Mouse (Mus musculus) embryonic facial prominence, embryonic 10.5 days (tissue): ENCODE results near the gene Ptpre. TPM values are rescaled to one million over a fixed set of nuclear protein-coding genes. Genes with fewer than 3 reads are reported as not detected.

ENCODE experiments used
- DNase-seq: peaks from one replicate; pipeline ENCODE4 v3.0.0-alpha.2; 2017; ENCODE audit warnings: low spot score
- H3K27ac ChIP-seq: fragments of 300-500 bp; sonication (generic); replicated peaks from 2 replicates; pipeline ENCODE4 v1.5.1; 2016; ENCODE audit warnings: mild to moderate bottlenecking
- H3K27me3 ChIP-seq: fragments of 300-500 bp; sonication (generic); replicated peaks from 2 replicates; pipeline ENCODE4 v1.6.1; 2016; ENCODE audit warnings: low read depth, mild to moderate bottlenecking; ENCODE audit not compliant: poor library complexity, severe bottlenecking
- H3K36me3 ChIP-seq: fragments of 300-500 bp; sonication (generic); replicated peaks from 2 replicates; pipeline ENCODE4 v1.6.1; 2016; ENCODE audit warnings: mild to moderate bottlenecking, moderate library complexity
- H3K4me1 ChIP-seq: fragments of 300-500 bp; sonication (generic); 2 replicates; pipeline ENCODE4 v1.6.1; 2016
- H3K4me3 ChIP-seq: fragments of 300-500 bp; sonication (generic); 2 replicates; pipeline ENCODE4 v1.5.1; 2016; ENCODE audit warnings: mild to moderate bottlenecking, moderate library complexity
- H3K9me3 ChIP-seq: fragments of 300-500 bp; sonication (generic); 2 replicates; pipeline ENCODE4 v1.6.1; 2016; ENCODE audit warnings: mild to moderate bottlenecking
- whole genome bisulfite sequencing: fragments of 180-500 bp; shearing (Covaris S2); methylation state at CpG from one replicate; pipeline ENCODE4 v1.1.7; 2016; 5-methylcytosine and 5-hydroxymethylcytosine counted together
- polyA plus RNA-seq: library from polyadenylated mRNA; unstranded; fragments of >200 nt; fragmentation: Nextera tagmentation; extraction: Ambion mirVana; gene quantifications from 2 replicates; pipeline ENCODE4 v1.2.1, GENCODE M21; 2016

Ptpre gene
- polyA plus RNA-seq, 1 experiment from 2014 or later: 1.0 TPM

DNA sequence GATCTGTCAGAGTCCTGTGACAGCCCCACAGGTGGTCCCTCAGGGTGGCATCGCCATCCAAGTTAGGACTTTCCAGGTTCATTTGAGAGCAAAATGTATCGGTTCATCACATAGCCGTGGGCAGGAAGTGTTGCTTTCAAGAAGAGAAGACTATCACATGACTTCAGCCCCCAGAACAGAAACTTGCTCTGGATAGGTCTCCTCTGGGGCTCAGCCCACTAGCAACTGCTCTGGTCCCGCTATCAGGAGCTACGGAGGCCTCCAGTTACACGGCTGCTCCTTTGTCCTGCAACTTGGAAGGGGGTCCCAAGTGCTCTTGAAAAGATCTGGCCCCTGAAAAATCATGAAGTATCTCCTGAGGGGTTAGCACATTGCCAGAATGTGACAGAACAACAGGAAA, 109.7 kb downstream of the Ptpre start:
- H3K9me3 ChIP-seq: no peaks in the 10 kb centered on the region
- DNase-seq: no peak
- H3K27ac ChIP-seq: no peak overlapping the region
- WGBS: 87% methylated on average over 6 of the region's 6 CpGs
- no peak overlapping the region for H3K4me3 ChIP-seq
- H3K36me3 ChIP-seq: no peaks in the 10 kb centered on the region
- 0 out of 2 replicates have a peak, but pooled peaks cover 5% of the 10 kb centered on the region for H3K4me1 ChIP-seq
- no peaks in the 10 kb centered on the region for H3K27me3 ChIP-seq

GRCm38 (mm10) chr7:135648821-135649220, 111.5 kb downstream of the Ptpre start:
- no peak overlapping the region for H3K27ac ChIP-seq
- DNase-seq: no peak
- H3K9me3 ChIP-seq: no peaks in the 10 kb centered on the region
- H3K4me1 ChIP-seq: 0 out of 2 replicates have a peak, but pooled peaks cover 7% of the 10 kb centered on the region
- no peak overlapping the region for H3K4me3 ChIP-seq
- no peaks in the 10 kb centered on the region for H3K36me3 ChIP-seq
- WGBS: 90% methylated on average over 8 of the region's 8 CpGs
- no peaks in the 10 kb centered on the region for H3K27me3 ChIP-seq

DNA sequence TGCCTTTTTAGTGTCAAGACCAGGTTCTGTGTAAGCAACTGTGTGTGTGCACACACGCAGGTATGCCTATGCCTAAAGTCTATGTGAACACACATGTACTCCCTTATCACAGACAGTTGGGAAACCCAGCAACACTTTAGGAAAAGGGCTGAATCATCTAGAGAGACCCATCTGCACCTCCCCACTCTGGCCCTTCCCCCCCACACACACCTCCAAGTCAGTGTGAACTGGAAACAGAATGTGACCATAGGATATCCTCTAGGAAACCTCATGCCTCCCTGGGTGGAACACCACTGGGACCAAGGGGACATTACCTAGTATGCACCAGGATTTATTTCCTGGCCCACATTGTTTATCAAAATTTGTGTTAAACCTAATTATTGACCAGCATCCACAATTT, 112.0 kb downstream of the Ptpre start:
- H3K4me3 ChIP-seq: no peak overlapping the region
- H3K27me3 ChIP-seq: no peaks in the 10 kb centered on the region
- 0 out of 2 replicates have a peak, but pooled peaks cover 7% of the 10 kb centered on the region for H3K4me1 ChIP-seq
- no peak overlapping the region for H3K27ac ChIP-seq
- H3K36me3 ChIP-seq: no peaks in the 10 kb centered on the region
- WGBS: 92% methylated on average over 1 of the region's 1 CpGs
- no peaks in the 10 kb centered on the region for H3K9me3 ChIP-seq
- no peak for DNase-seq

GRCm38 (mm10) chr7:135650061-135650460, 112.8 kb downstream of the Ptpre start:
- Histone ChIP-seq H3K4me1 (0 out of 2 replicates have a peak, but pooled peaks cover 7% of the 10 kb centered on the region), H3K27me3 (no peaks in the 10 kb centered on the region), H3K27ac (no peak overlapping the region), H3K9me3 (no peaks in the 10 kb centered on the region), H3K4me3 (no peak overlapping the region), H3K36me3 (no peaks in the 10 kb centered on the region)
- 89% methylated on average over 5 of the region's 5 CpGs for WGBS
- DNase-seq: no peak

GRCm38 (mm10) chr7:135651831-135652511, 114.7 kb downstream of the Ptpre start:
- 0 out of 2 replicates have a peak, but pooled peaks cover 7% of the 10 kb centered on the region for H3K4me1 ChIP-seq
- H3K27ac ChIP-seq: 0 out of 2 replicates have a peak overlapping the region, but pooled peaks have one; percentile 5
- DNase-seq: no peak
- H3K36me3 ChIP-seq: no peaks in the 10 kb centered on the region
- WGBS: 65% methylated on average over 18 of the region's 18 CpGs
- no peak overlapping the region for H3K4me3 ChIP-seq
- no peaks in the 10 kb centered on the region for H3K27me3 ChIP-seq
- H3K9me3 ChIP-seq: no peaks in the 10 kb centered on the region

- H3K27ac ChIP-seq: no peak overlapping the region
- H3K4me1 ChIP-seq: 0 out of 2 replicates have a peak, but pooled peaks cover 7% of the 10 kb centered on the region
- no peaks in the 10 kb centered on the region for H3K9me3 ChIP-seq
- DNase-seq: no peak
- no peak overlapping the region for H3K4me3 ChIP-seq
- no peaks in the 10 kb centered on the region for H3K36me3 ChIP-seq
- WGBS: 67% methylated on average over 11 of the region's 11 CpGs
- no peaks in the 10 kb centered on the region for H3K27me3 ChIP-seq
These were observed 115.5 kb downstream of the Ptpre start for GRCm38 (mm10) chr7:135652781-135653180.

GRCm38 (mm10) chr7:135653601-135654000, 116.3 kb downstream of the Ptpre start:
- no peaks in the 10 kb centered on the region for H3K9me3 ChIP-seq
- no peak overlapping the region for H3K4me3 ChIP-seq
- H3K27ac ChIP-seq: no peak overlapping the region
- no peaks in the 10 kb centered on the region for H3K27me3 ChIP-seq
- H3K36me3 ChIP-seq: no peaks in the 10 kb centered on the region
- no peak for DNase-seq
- WGBS: 85% methylated on average over 7 of the region's 7 CpGs
- 0 out of 2 replicates have a peak, but pooled peaks cover 7% of the 10 kb centered on the region for H3K4me1 ChIP-seq

- Histone ChIP-seq H3K36me3 (no peaks in the 10 kb centered on the region), H3K4me3 (no peak overlapping the region), H3K4me1 (0 out of 2 replicates have a peak, but pooled peaks cover 7% of the 10 kb centered on the region), H3K27ac (no peak overlapping the region), H3K27me3 (no peaks in the 10 kb centered on the region), H3K9me3 (no peaks in the 10 kb centered on the region)
- WGBS: 93% methylated on average over 6 of the region's 6 CpGs
- no peak for DNase-seq
These were observed 117.0 kb downstream of the Ptpre start for GRCm38 (mm10) chr7:135654288-135654687.

GRCm38 (mm10) chr7:135655113-135655512, 117.8 kb downstream of the Ptpre start:
- 88% methylated on average over 4 of the region's 4 CpGs for WGBS

GRCm38 (mm10) chr7:135658150-135658549, 120.9 kb downstream of the Ptpre start:
- 89% methylated on average over 7 of the region's 7 CpGs for WGBS
- no peak for DNase-seq
- no peak overlapping the region for H3K27ac ChIP-seq
- no peaks in the 10 kb centered on the region for H3K36me3 ChIP-seq
- no peaks in the 10 kb centered on the region for H3K4me1 ChIP-seq
- no peaks in the 10 kb centered on the region for H3K9me3 ChIP-seq
- H3K27me3 ChIP-seq: no peaks in the 10 kb centered on the region
- H3K4me3 ChIP-seq: no peak overlapping the region

More at GRCm38 (mm10) chr7:135655113-135655512, 117.8 kb downstream of the Ptpre start:
- H3K9me3 ChIP-seq: no peaks in the 10 kb centered on the region
- H3K27ac ChIP-seq: no peak overlapping the region
- no peak overlapping the region for H3K4me3 ChIP-seq
- 0 out of 2 replicates have a peak, but pooled peaks cover 7% of the 10 kb centered on the region for H3K4me1 ChIP-seq
- DNase-seq: no peak
- no peaks in the 10 kb centered on the region for H3K27me3 ChIP-seq
- no peaks in the 10 kb centered on the region for H3K36me3 ChIP-seq

- Histone ChIP-seq H3K27me3 (no peaks in the 10 kb centered on the region), H3K27ac (no peak overlapping the region), H3K4me1 (no peaks in the 10 kb centered on the region), H3K36me3 (no peaks in the 10 kb centered on the region), H3K4me3 (no peak overlapping the region), H3K9me3 (no peaks in the 10 kb centered on the region)
- WGBS: 94% methylated on average over 5 of the region's 5 CpGs
- no peak for DNase-seq
These were observed 122.1 kb downstream of the Ptpre start for GRCm38 (mm10) chr7:135659314-135659935.

DNA sequence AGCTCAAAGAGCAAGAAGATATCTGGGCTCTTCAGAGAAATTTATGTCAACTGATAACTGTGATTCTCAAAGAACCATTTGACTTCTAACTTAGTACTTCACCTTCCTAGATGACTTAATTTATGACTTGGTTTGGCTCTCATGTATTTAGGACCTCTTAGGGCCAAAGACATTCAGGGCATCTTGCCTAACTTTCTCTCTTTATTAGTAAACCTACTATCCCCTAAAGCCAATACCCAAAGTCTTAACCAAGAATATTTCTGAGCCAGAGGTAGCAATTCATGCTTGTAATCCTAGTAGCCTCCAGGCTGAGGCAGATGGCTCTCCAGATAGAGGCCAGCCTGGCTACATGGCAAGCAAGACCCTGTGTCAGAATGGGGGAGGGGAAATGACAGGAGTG, 123.0 kb downstream of the Ptpre start:
- H3K4me3 ChIP-seq: no peak overlapping the region
- H3K9me3 ChIP-seq: no peaks in the 10 kb centered on the region
- H3K27me3 ChIP-seq: no peaks in the 10 kb centered on the region
- no peaks in the 10 kb centered on the region for H3K36me3 ChIP-seq
- DNase-seq: no peak
- H3K27ac ChIP-seq: no peak overlapping the region
- H3K4me1 ChIP-seq: peaks cover 4% of the 10 kb centered on the region; the same call in 1 of the 2 replicates

DNA sequence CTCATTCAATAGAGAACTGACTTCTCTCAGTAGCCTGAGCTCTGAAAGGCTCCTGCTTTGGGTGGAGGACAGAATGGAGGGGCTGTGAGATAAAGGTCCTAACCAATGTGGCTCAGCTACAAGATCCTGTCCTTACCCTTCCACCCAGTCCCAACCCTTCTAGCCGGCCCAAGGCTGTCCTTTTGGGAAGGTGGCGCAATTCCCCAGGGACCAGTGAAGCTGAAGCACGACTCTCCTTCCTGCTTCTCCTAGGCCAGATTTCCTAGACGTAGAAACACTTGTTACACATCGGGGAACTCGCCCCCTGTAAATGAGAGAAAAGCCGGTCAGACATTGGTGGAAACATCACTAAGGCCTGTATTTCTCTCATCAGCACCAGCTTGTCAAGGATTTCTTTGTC, 126.9 kb downstream of the Ptpre start:
- Histone ChIP-seq H3K36me3 (no peaks in the 10 kb centered on the region), H3K9me3 (no peaks in the 10 kb centered on the region), H3K4me1 (peaks cover 14% of the 10 kb centered on the region), H3K27me3 (no peaks in the 10 kb centered on the region), H3K27ac (no peak overlapping the region), H3K4me3 (no peak overlapping the region)
- WGBS: 79% methylated on average over 7 of the region's 7 CpGs
- DNase-seq: no peak
